Mouse (Mus musculus) ES-E14 (cell line): ENCODE measurements around the gene Gbx2. TPM values are rescaled to one million over a fixed set of nuclear protein-coding genes. Genes with fewer than 3 reads are reported as not detected.

Source experiments
- DNase-seq: peaks from one replicate; pipeline ENCODE4 v3.0.0-alpha.2; 2013; ENCODE audit warnings: low read depth, low spot score
- H3K27ac ChIP-seq: 2 replicates; pipeline ENCODE4 v1.5.1; 2012; ENCODE audit warnings: low read depth, mild to moderate bottlenecking, low read length, moderate library complexity, mixed read lengths; ENCODE audit not compliant: poor library complexity, insufficient read depth, severe bottlenecking
- H3K36me3 ChIP-seq: 2 replicates; pipeline ENCODE4 v1.6.1; 2012; ENCODE audit warnings: mild to moderate bottlenecking, low read length, moderate library complexity, mixed read lengths; ENCODE audit not compliant: control insufficient read depth, poor library complexity, insufficient read depth, severe bottlenecking
- H3K4me1 ChIP-seq, 2 experiments: fragments of 150-350 bp in 1 of 2; sonication (generic) in 1 of 2; 2 replicates each; pipeline ENCODE4 v1.6.1; 2012; ENCODE audit warnings: low read length in 2 of 2, mild to moderate bottlenecking in 1 of 2, mixed read lengths in 1 of 2; ENCODE audit not compliant: control insufficient read depth in 2 of 2, insufficient read depth in 2 of 2, poor library complexity in 1 of 2
- H3K4me3 ChIP-seq, 2 experiments: fragments of 150-350 bp in 1 of 2; sonication (generic) in 1 of 2; 2 replicates each; pipeline ENCODE4 v1.5.1; 2012; ENCODE audit warnings: low read length in 2 of 2, low read depth in 1 of 2, mild to moderate bottlenecking in 1 of 2, mixed read lengths in 1 of 2; ENCODE audit not compliant: insufficient read depth in 1 of 2, poor library complexity in 1 of 2, severe bottlenecking in 1 of 2
- H3K9ac ChIP-seq: 2 replicates; pipeline ENCODE4 v1.6.1; 2012; ENCODE audit warnings: low read depth, mild to moderate bottlenecking, low read length, mixed read lengths; ENCODE audit not compliant: poor library complexity, insufficient read depth, severe bottlenecking
- H3K9me3 ChIP-seq: fragments of 150-350 bp; sonication (generic); 2 replicates; pipeline ENCODE4 v1.6.1; 2012; ENCODE audit warnings: low read depth, mild to moderate bottlenecking, low read length; ENCODE audit not compliant: control insufficient read depth, insufficient read depth
- CHD2 ChIP-seq: IDR thresholded peaks from 2 replicates; pipeline ENCODE4 v1.6.1; 2014; ENCODE audit warnings: mild to moderate bottlenecking, low read depth, low read length, inconsistent platforms
- HCFC1 ChIP-seq: IDR thresholded peaks from 2 replicates; pipeline ENCODE4 v1.6.1; 2012; ENCODE audit warnings: low read length, inconsistent platforms, borderline replicate concordance; ENCODE audit not compliant: insufficient read depth
- MAFK ChIP-seq: IDR thresholded peaks from 2 replicates; pipeline ENCODE4 v1.6.1; 2014; ENCODE audit warnings: mild to moderate bottlenecking, low read depth, low read length, inconsistent platforms; ENCODE audit not compliant: insufficient read depth
- ZC3H11A ChIP-seq: IDR thresholded peaks from 2 replicates; pipeline ENCODE4 v1.6.1; 2012; ENCODE audit warnings: low read depth, mild to moderate bottlenecking, inconsistent platforms, low read length, borderline replicate concordance
- ZNF384 ChIP-seq: IDR thresholded peaks from 2 replicates; pipeline ENCODE4 v1.6.1; 2012; ENCODE audit warnings: low read depth, low read length, inconsistent platforms
- in situ Hi-C, 2 experiments: fragments of 600-800 bp; cut with MboI; formaldehyde crosslinking; loops; one replicate each; pipeline ENCODE4 v1.15.1; 2025; ENCODE audit warnings: low sequenced_read_pairs in 2 of 2, inconsistent platforms in 1 of 2; ENCODE audit not compliant: unreplicated experiment in 2 of 2
- total RNA-seq: library from RNA; depleted of rRNA; stranded (reverse); fragments of 300-350 nt; gene quantifications from 2 replicates; pipeline ENCODE4 v1.2.3, GENCODE M21; 2012

Gene Gbx2
- total RNA-seq, 1 experiment, result 27.9 TPM

- Histone ChIP-seq H3K27ac (no peak overlapping the region), H3K4me1 (peaks cover 2 to 14% of the 10 kb centered on the region in 2 experiments), H3K9ac (no peak overlapping the region), H3K9me3 (no peaks in the 10 kb centered on the region), H3K4me3 (no peak overlapping the region), H3K36me3 (peaks cover 5% of the 10 kb centered on the region)
- TF ChIP-seq ZNF384 (no peak), MAFK (no peak), HCFC1 (no peak), ZC3H11A (no peak), CHD2 (no peak)
- in situ Hi-C loops, result loop anchor here in 1 of 2 experiments (25.0 kb wide), 1 partner anchor 171 kb away; no protein-coding TSS in a partner anchor
- no peak for DNase-seq
Observed at GRCm38 (mm10) chr1:89933786-89934185, 2.8 kb upstream of the Gbx2 start.

- DNase-seq, result no peak
- no peak overlapping the region for H3K4me3 ChIP-seq
Observed at GRCm38 (mm10) chr1:89933028-89933427, 2.0 kb upstream of the Gbx2 start.

GRCm38 (mm10) chr1:89932616-89933015 lies 1.6 kb upstream of the Gbx2 start:
- TF ChIP-seq CHD2 (no peak), MAFK (no peak), ZNF384 (no peak), ZC3H11A (no peak), HCFC1 (no peak)
- DNase-seq, result no peak
- H3K36me3 ChIP-seq, result peaks cover 13% of the 10 kb centered on the region
- H3K9ac ChIP-seq, result no peak overlapping the region
- no peak overlapping the region for H3K27ac ChIP-seq
- H3K9me3 ChIP-seq, result no peaks in the 10 kb centered on the region
- peaks cover 2 to 14% of the 10 kb centered on the region in 2 experiments for H3K4me1 ChIP-seq
- H3K4me3 ChIP-seq, result peak overlapping the region in 1 of 2 experiments; percentile 19; a peak in 1 of 4 replicates
- in situ Hi-C loops, result loop anchor here in 1 of 2 experiments (25.0 kb wide), 1 partner anchor 170 kb away; no protein-coding TSS in a partner anchor

More at GRCm38 (mm10) chr1:89933028-89933427, 2.0 kb upstream of the Gbx2 start:
- Histone ChIP-seq H3K27ac (no peak overlapping the region), H3K4me1 (peaks cover 2 to 14% of the 10 kb centered on the region in 2 experiments), H3K36me3 (peaks cover 12% of the 10 kb centered on the region), H3K9ac (no peak overlapping the region), H3K9me3 (no peaks in the 10 kb centered on the region)
- in situ Hi-C loops, result loop anchor here in 1 of 2 experiments (25.0 kb wide), 1 partner anchor 171 kb away; no protein-coding TSS in a partner anchor
- TF ChIP-seq HCFC1 (no peak), ZNF384 (no peak), MAFK (no peak), ZC3H11A (no peak), CHD2 (no peak)

DNA sequence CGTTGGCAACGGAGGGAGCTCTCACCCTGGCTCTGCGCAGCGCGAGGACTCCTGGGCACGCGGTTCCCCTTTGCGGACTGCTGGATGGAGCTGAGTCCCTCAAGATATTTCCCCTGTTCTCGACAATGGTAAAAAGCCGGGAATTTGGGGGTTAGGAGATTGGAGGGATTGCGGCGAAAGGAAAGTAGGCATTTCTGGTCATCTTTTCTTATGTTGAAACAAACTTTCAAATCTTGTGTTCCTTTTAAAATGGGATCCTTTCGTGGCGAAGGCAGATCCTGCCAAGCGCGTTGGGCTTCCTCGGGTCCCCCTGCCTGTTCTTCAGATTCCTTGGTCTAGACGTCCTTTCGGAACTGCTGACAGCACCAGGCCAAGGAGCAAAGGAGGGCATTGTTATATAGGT lies 1.0 kb upstream of the Gbx2 start:
- Histone ChIP-seq H3K9ac (peak overlapping the region; percentile 7; the same call in 1 of the 2 replicates), H3K9me3 (no peaks in the 10 kb centered on the region), H3K4me1 (peaks cover 2 to 14% of the 10 kb centered on the region in 2 experiments), H3K4me3 (peak overlapping the region; percentile 65 to 84), H3K36me3 (peaks cover 13% of the 10 kb centered on the region), H3K27ac (no peak overlapping the region)
- DNase-seq, result no peak
- TF ChIP-seq MAFK (no peak), CHD2 (no peak), HCFC1 (no peak), ZNF384 (no peak), ZC3H11A (no peak)
- in situ Hi-C loops, result loop anchor here in 1 of 2 experiments (25.0 kb wide), 1 partner anchor 170 kb away; no protein-coding TSS in a partner anchor
